Mouse (Mus musculus) frontal cortex, postnatal 10 days (tissue): ENCODE measurements around the gene Atg16l2.

ENCODE experiments used
- DNase-seq, 2 experiments: peaks; one replicate each; pipeline ENCODE4 v3.0.0; 2022; ENCODE audit warnings: low spot score in 2 of 2, mixed read lengths in 1 of 2

Gene Atg16l2

GRCm38 (mm10) chr7:101223501-101223900 is 78.5 kb downstream of the Atg16l2 start:
- DNase-seq = no peak

DNA sequence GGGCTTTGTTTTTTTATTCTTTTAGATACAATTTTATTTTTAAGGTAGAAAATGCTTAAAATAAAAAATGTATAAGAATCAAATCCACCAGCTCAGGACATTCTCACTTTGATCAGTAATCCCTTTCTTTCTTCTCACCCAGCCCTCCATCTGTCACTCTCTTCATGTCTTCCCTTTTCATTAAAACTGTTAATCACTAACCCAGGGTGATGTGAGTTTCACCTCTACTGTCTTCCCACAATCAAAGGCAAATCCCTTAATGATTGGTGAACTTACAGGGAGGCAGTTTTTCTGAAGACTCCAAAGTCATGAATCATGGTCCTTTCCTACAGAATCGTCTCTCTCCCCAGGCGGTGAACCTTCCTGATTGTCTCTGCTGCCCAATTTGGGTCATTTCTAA is 85.3 kb downstream of the Atg16l2 start:
- DNase-seq = no peak

GRCm38 (mm10) chr7:101213515-101214263 is 88.4 kb downstream of the Atg16l2 start:
- no peak for DNase-seq
